Mouse (Mus musculus) heart, postnatal 0 days (tissue): ENCODE data around the gene Fkbp5. TPM values are rescaled to one million over a fixed set of nuclear protein-coding genes. Genes with fewer than 3 reads are reported as not detected.

Experiments
- ATAC-seq: fragments of 200-750 bp; cut with Nextera tagmentation; 2 replicates; pipeline ENCODE4 v1.8.0; 2017; ENCODE audit warnings: low read depth, moderate number of reproducible peaks, moderate library complexity; ENCODE audit not compliant: insufficient read depth
- DNase-seq: peaks from one replicate; pipeline ENCODE4 v3.0.0-alpha.2; 2016; ENCODE audit warnings: low spot score
- H3K27ac ChIP-seq: fragments of 300-500 bp; sonication (generic); 2 replicates; pipeline ENCODE4 v1.5.1; 2014; ENCODE audit warnings: low read depth, mild to moderate bottlenecking
- H3K27me3 ChIP-seq: fragments of 300-500 bp; sonication (generic); 2 replicates; pipeline ENCODE4 v1.6.1; 2014; ENCODE audit warnings: low read length, mixed read lengths; ENCODE audit not compliant: control insufficient read depth, insufficient read depth
- H3K36me3 ChIP-seq: fragments of 300-500 bp; sonication (generic); replicated peaks from 2 replicates; pipeline ENCODE4 v1.6.1; 2014; ENCODE audit warnings: low read length, mixed read lengths; ENCODE audit not compliant: control insufficient read depth, insufficient read depth
- H3K4me1 ChIP-seq: fragments of 300-500 bp; sonication (generic); 2 replicates; pipeline ENCODE4 v1.6.1; 2014; ENCODE audit warnings: antibody characterized with exemption; ENCODE audit not compliant: control insufficient read depth, insufficient read depth
- H3K4me2 ChIP-seq: fragments of 300-500 bp; sonication (generic); 2 replicates; pipeline ENCODE4 v1.6.1; 2014; ENCODE audit warnings: low read depth, mild to moderate bottlenecking, low read length, moderate library complexity
- H3K4me3 ChIP-seq: fragments of 300-500 bp; sonication (generic); 2 replicates; pipeline ENCODE4 v1.5.1; 2014; ENCODE audit warnings: low read depth, low read length
- H3K9ac ChIP-seq: fragments of 300-500 bp; sonication (generic); replicated peaks from 2 replicates; pipeline ENCODE4 v1.6.1; 2014; ENCODE audit warnings: low read depth, low read length, mixed read lengths
- H3K9me3 ChIP-seq: fragments of 300-500 bp; sonication (generic); replicated peaks from 2 replicates; pipeline ENCODE4 v1.6.1; 2016; ENCODE audit warnings: low read length; ENCODE audit not compliant: control insufficient read depth
- CTCF ChIP-seq: IDR thresholded peaks from 2 replicates; pipeline ENCODE4 v1.5.1; 2016; ENCODE audit warnings: antibody characterized with exemption, control low read depth, low read depth
- EP300 ChIP-seq: IDR thresholded peaks from 2 replicates; pipeline ENCODE4 v1.6.1; 2016; ENCODE audit warnings: antibody characterized with exemption, low read depth
- WGBS: fragments of 180-500 bp; shearing (Covaris S2); extraction: QIAGEN DNeasy Blood & Tissue Kit; methylation state at CpG from one replicate; pipeline ENCODE4 v1.1.7; 2014; 5-methylcytosine and 5-hydroxymethylcytosine counted together
- polyA plus RNA-seq: library from polyadenylated mRNA; unstranded; fragments of >200 nt; fragmentation: Nextera tagmentation; extraction: Ambion mirVana; gene quantifications from 2 replicates; pipeline ENCODE4 v1.2.1, GENCODE M21; 2015
- total RNA-seq: library from RNA; depleted of rRNA; stranded (reverse); fragments of >200 nt; gene quantifications from 2 replicates; pipeline ENCODE4 v1.2.3, GENCODE M21; 2014; ENCODE audit warnings: low replicate concordance

Fkbp5 gene
- total and polyA plus RNA-seq, 2 experiments from 2014 or later, result 8.3 to 19.4 TPM

GRCm38 (mm10) chr17:28513844-28514243, 3.5 kb downstream of the Fkbp5 start:
- no peak overlapping the region for H3K9ac ChIP-seq
- peaks cover 39% of the 10 kb centered on the region for H3K4me1 ChIP-seq
- 45% methylated on average over 7 of the region's 7 CpGs for WGBS
- H3K9me3 ChIP-seq, result no peaks in the 10 kb centered on the region
- TF ChIP-seq EP300, result no peak
- TF ChIP-seq CTCF, result no peak
- no peak overlapping the region for H3K4me3 ChIP-seq
- no peaks in the 10 kb centered on the region for H3K27me3 ChIP-seq
- no peaks in the 10 kb centered on the region for H3K36me3 ChIP-seq
- ATAC-seq (no peak), DNase-seq (no peak)
- H3K27ac ChIP-seq, result peak overlapping the region; percentile 64
- H3K4me2 ChIP-seq, result no peak overlapping the region

- Histone ChIP-seq H3K4me3 (no peak overlapping the region), H3K27ac (peak overlapping the region; percentile 64), H3K4me2 (no peak overlapping the region), H3K9ac (no peak overlapping the region), H3K36me3 (no peaks in the 10 kb centered on the region), H3K27me3 (no peaks in the 10 kb centered on the region), H3K9me3 (no peaks in the 10 kb centered on the region), H3K4me1 (peaks cover 34% of the 10 kb centered on the region)
- WGBS, result 58% methylated on average over 1 of the region's 1 CpGs
- TF ChIP-seq CTCF (no peak), EP300 (no peak)
- DNase-seq, result no peak
- ATAC-seq, result no peak
Measured at GRCm38 (mm10) chr17:28513337-28513736, 4.0 kb downstream of the Fkbp5 start.

GRCm38 (mm10) chr17:28512696-28513095, 4.6 kb downstream of the Fkbp5 start:
- TF ChIP-seq EP300 (no peak), CTCF (no peak)
- Histone ChIP-seq H3K36me3 (no peaks in the 10 kb centered on the region), H3K27me3 (no peaks in the 10 kb centered on the region), H3K27ac (peak overlapping the region; percentile 71), H3K9me3 (no peaks in the 10 kb centered on the region), H3K4me1 (peaks cover 32% of the 10 kb centered on the region), H3K4me2 (no peak overlapping the region), H3K4me3 (no peak overlapping the region), H3K9ac (0 out of 2 replicates have a peak overlapping the region, but pooled peaks have one; percentile 4)
- 22% methylated on average over 6 of the region's 6 CpGs for WGBS
- ATAC-seq (peak; percentile 28; the same call in 1 of the 2 replicates), DNase-seq (no peak)

GRCm38 (mm10) chr17:28511616-28512541, 5.4 kb downstream of the Fkbp5 start:
- Histone ChIP-seq H3K4me1 (peaks cover 35% of the 10 kb centered on the region), H3K36me3 (no peaks in the 10 kb centered on the region), H3K27me3 (no peaks in the 10 kb centered on the region), H3K9ac (0 out of 2 replicates have a peak overlapping the region, but pooled peaks have one; percentile 4), H3K27ac (peak overlapping the region; percentile 71), H3K4me3 (no peak overlapping the region), H3K4me2 (no peak overlapping the region), H3K9me3 (no peaks in the 10 kb centered on the region)
- DNase-seq (no peak), ATAC-seq (no peak)
- TF ChIP-seq CTCF (no peak), EP300 (no peak)
- 48% methylated on average over 9 of the region's 9 CpGs for WGBS

GRCm38 (mm10) chr17:28510445-28511342, 6.6 kb downstream of the Fkbp5 start:
- WGBS, result 8% methylated on average over 28 of the region's 28 CpGs
- Histone ChIP-seq H3K4me2 (peak overlapping the region; percentile 59), H3K4me1 (peaks cover 31% of the 10 kb centered on the region), H3K27me3 (no peaks in the 10 kb centered on the region), H3K4me3 (peak overlapping the region; percentile 26; the same call in 1 of the 2 replicates), H3K36me3 (no peaks in the 10 kb centered on the region), H3K9me3 (no peaks in the 10 kb centered on the region), H3K9ac (peak overlapping the region; percentile 53), H3K27ac (peak overlapping the region; percentile 41)
- TF ChIP-seq CTCF, result no peak
- no peak for TF ChIP-seq EP300
- ATAC-seq (no peak), DNase-seq (no peak)
